Mouse (Mus musculus): ENCODE results near the gene Tmem52b. TPM values are rescaled to one million over a fixed set of nuclear protein-coding genes. Genes with fewer than 3 reads are reported as not detected.
A peak's percentile ranks its signal among the peaks of the same experiment; 100 is the strongest.

The Tmem52b gene
- polyA plus RNA-seq, 1 experiment from 2014 or later, result not detected

GRCm38 (mm10) chr6:129513409-129513808 lies 1.1 kb downstream of the Tmem52b start:
- Histone ChIP-seq H3K36me3 (no peaks in the 10 kb centered on the region), H3K27me3 (ENCODE audit: insufficient read depth, poor library complexity, severe bottlenecking) (no peaks in the 10 kb centered on the region), H3K9me3 (no peaks in the 10 kb centered on the region), H3K4me3 (no peak overlapping the region), H3K4me1 (replicated peaks) (no peaks in the 10 kb centered on the region), H3K27ac (no peak overlapping the region)
- no peak for DNase-seq (ENCODE audit: low spot score)
- 80% methylated on average over 1 of the region's 1 CpGs for WGBS

GRCm38 (mm10) chr6:129514376-129514775 lies 2.0 kb downstream of the Tmem52b start:
- Histone ChIP-seq H3K4me3 (no peak overlapping the region), H3K27ac (no peak overlapping the region), H3K27me3 (ENCODE audit: insufficient read depth, poor library complexity, severe bottlenecking) (no peaks in the 10 kb centered on the region), H3K9me3 (no peaks in the 10 kb centered on the region), H3K4me1 (replicated peaks) (no peaks in the 10 kb centered on the region), H3K36me3 (no peaks in the 10 kb centered on the region)
- DNase-seq (ENCODE audit: low spot score), result no peak
- 80% methylated on average over 2 of the region's 2 CpGs for WGBS

DNA sequence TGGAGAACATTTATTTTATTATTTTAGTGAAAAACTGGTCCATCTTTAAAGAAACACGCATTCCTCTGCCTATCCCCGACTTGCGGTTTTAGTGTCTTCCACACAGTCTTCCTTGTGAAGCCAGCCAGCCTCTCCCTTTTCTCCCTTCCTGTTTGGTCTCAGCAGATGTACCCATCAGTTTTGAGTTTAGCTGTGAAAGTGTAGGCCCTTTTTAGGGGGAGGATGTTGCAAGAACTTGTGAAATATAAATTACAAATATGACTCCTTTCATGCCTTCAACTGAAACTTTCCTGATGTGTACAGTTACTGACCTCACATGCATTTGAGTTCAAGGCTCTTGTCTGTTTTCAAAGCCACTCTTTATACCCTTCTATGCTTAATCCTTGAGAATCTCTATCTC lies 2.7 kb downstream of the Tmem52b start:
- Histone ChIP-seq H3K36me3 (no peaks in the 10 kb centered on the region), H3K4me1 (replicated peaks) (no peaks in the 10 kb centered on the region), H3K27me3 (ENCODE audit: insufficient read depth, poor library complexity, severe bottlenecking) (no peaks in the 10 kb centered on the region), H3K4me3 (no peak overlapping the region), H3K27ac (no peak overlapping the region), H3K9me3 (no peaks in the 10 kb centered on the region)
- 91% methylated on average over 3 of the region's 3 CpGs for WGBS
- DNase-seq (ENCODE audit: low spot score), result no peak

DNA sequence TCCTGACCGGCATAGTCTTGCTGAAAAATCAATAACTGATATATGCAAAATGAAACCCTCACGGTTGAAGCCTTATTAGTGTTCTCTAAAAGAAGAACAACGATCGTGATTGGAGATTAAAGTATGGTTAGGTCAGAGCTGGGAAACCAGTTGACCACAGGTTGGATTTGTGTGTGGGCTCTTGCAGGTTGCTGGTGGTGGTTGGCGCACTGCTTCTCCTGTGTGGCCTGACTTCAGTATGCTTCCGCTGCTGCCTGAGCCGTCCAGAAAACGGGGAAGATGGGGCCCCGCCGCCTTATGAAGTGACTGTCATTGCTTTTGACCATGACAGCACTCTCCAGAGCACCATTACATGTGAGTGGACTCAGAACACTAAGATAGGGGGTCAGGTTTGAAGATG lies 4.0 kb downstream of the Tmem52b start:
- H3K4me3 ChIP-seq, result no peak overlapping the region
- no peaks in the 10 kb centered on the region for H3K36me3 ChIP-seq
- no peaks in the 10 kb centered on the region for H3K27me3 ChIP-seq (ENCODE audit: insufficient read depth, poor library complexity, severe bottlenecking)
- WGBS, result 93% methylated on average over 10 of the region's 10 CpGs
- no peaks in the 10 kb centered on the region for H3K9me3 ChIP-seq
- H3K4me1 ChIP-seq (replicated peaks), result no peaks in the 10 kb centered on the region
- no peak for DNase-seq (ENCODE audit: low spot score)
- no peak overlapping the region for H3K27ac ChIP-seq

GRCm38 (mm10) chr6:129517752-129518408 lies 5.5 kb downstream of the Tmem52b start:
- no peaks in the 10 kb centered on the region for H3K9me3 ChIP-seq
- no peak overlapping the region for H3K27ac ChIP-seq
- DNase-seq (ENCODE audit: low spot score), result no peak
- no peak overlapping the region for H3K4me3 ChIP-seq
- H3K4me1 ChIP-seq (replicated peaks), result no peaks in the 10 kb centered on the region
- H3K27me3 ChIP-seq (ENCODE audit: insufficient read depth, poor library complexity, severe bottlenecking), result no peaks in the 10 kb centered on the region
- no peaks in the 10 kb centered on the region for H3K36me3 ChIP-seq
- 46% methylated on average over 2 of the region's 2 CpGs for WGBS

- Histone ChIP-seq H3K27ac (no peak overlapping the region), H3K27me3 (ENCODE audit: insufficient read depth, poor library complexity, severe bottlenecking) (no peaks in the 10 kb centered on the region), H3K36me3 (no peaks in the 10 kb centered on the region), H3K4me3 (no peak overlapping the region), H3K4me1 (replicated peaks) (no peaks in the 10 kb centered on the region), H3K9me3 (no peaks in the 10 kb centered on the region)
- no peak for DNase-seq (ENCODE audit: low spot score)
Observed at GRCm38 (mm10) chr6:129526069-129526468, 13.7 kb downstream of the Tmem52b start.

DNA sequence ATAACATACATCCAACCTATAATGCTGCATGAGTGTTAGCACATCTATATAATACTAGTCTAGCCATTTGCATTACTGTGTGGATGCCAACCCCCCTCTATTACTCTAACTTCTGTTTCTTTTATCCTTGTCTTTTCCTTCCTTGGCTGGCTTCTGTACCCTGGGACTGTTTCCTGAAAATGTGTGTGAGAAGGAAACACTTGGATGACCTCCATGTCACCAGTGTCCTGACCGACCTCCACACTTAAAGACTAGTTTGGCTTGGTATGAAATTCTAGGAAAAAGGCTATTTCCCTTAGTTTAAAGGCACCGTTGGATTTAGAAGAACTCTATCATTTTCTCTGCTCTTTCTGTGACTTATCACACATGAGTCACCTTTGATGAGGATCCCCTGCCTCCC lies 15.1 kb downstream of the Tmem52b start:
- Histone ChIP-seq H3K27me3 (ENCODE audit: insufficient read depth, poor library complexity, severe bottlenecking) (no peaks in the 10 kb centered on the region), H3K4me1 (replicated peaks) (no peaks in the 10 kb centered on the region), H3K27ac (no peak overlapping the region), H3K4me3 (no peak overlapping the region), H3K9me3 (no peaks in the 10 kb centered on the region), H3K36me3 (no peaks in the 10 kb centered on the region)
- WGBS, result 94% methylated on average over 2 of the region's 2 CpGs
- no peak for DNase-seq (ENCODE audit: low spot score)

DNA sequence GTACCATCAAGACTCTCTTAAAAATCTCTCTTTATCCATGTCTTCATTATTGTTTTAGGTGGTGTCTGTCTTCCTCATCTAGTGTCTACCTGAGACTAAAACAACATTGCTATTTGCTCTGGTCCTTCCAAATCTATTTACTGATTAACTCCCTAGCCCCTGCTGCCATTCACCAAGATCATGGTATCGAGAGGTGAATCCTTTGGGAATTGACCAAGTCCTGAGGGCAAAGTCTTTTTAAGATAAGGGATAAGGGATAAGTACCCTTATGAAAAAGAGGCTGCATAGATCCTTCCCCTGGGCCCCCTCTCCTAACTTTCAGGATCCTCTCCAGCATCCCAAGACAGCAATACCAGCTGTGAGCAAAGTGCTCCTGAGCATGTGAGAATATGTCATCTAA lies 17.2 kb downstream of the Tmem52b start:
- WGBS, result 81% methylated on average over 1 of the region's 1 CpGs
- H3K27me3 ChIP-seq (ENCODE audit: insufficient read depth, poor library complexity, severe bottlenecking), result no peaks in the 10 kb centered on the region

GRCm38 (mm10) chr6:129530261-129530660 lies 17.9 kb downstream of the Tmem52b start:
- Histone ChIP-seq H3K27ac (no peak overlapping the region), H3K27me3 (ENCODE audit: insufficient read depth, poor library complexity, severe bottlenecking) (no peaks in the 10 kb centered on the region), H3K4me3 (no peak overlapping the region), H3K36me3 (no peaks in the 10 kb centered on the region), H3K4me1 (replicated peaks) (peaks cover 16% of the 10 kb centered on the region), H3K9me3 (no peaks in the 10 kb centered on the region)
- no peak for DNase-seq (ENCODE audit: low spot score)

More for the DNA sequence above, 17.2 kb downstream of the Tmem52b start:
- no peak overlapping the region for H3K27ac ChIP-seq
- DNase-seq (ENCODE audit: low spot score), result no peak
- H3K9me3 ChIP-seq, result no peaks in the 10 kb centered on the region
- no peaks in the 10 kb centered on the region for H3K36me3 ChIP-seq
- H3K4me1 ChIP-seq (replicated peaks), result peaks cover 11% of the 10 kb centered on the region
- H3K4me3 ChIP-seq, result no peak overlapping the region

DNA sequence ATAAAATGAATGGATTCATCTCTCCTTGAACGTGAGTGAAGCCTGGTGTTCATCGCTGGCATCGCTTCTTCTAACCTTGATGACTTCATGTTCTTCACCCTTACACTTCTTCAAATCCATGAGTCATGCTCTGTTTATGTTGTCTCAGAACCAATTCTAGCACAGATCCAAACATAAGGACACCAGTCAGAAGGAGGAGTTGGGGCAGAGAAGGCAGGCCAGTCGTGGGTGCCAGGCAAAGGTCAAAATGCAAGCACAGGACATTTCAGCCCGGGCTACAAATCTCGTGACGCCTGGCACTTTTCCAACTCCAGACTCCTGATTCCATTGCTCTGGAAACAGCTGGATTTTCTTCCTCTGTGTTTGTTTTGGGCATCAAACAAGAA lies 20.2 kb downstream of the Tmem52b start:
- H3K9me3 ChIP-seq, result no peaks in the 10 kb centered on the region
- peak; percentile 24 for DNase-seq (ENCODE audit: low spot score)
- 38% methylated on average over 7 of the region's 7 CpGs for WGBS
- peak overlapping the region; percentile 83 for H3K4me3 ChIP-seq
- 0 out of 2 replicates have a peak, but pooled peaks cover 3% of the 10 kb centered on the region for H3K36me3 ChIP-seq
- H3K27me3 ChIP-seq (ENCODE audit: insufficient read depth, poor library complexity, severe bottlenecking), result no peaks in the 10 kb centered on the region
- H3K4me1 ChIP-seq (replicated peaks), result peaks cover 23% of the 10 kb centered on the region
- peak overlapping the region; percentile 90 for H3K27ac ChIP-seq

DNA sequence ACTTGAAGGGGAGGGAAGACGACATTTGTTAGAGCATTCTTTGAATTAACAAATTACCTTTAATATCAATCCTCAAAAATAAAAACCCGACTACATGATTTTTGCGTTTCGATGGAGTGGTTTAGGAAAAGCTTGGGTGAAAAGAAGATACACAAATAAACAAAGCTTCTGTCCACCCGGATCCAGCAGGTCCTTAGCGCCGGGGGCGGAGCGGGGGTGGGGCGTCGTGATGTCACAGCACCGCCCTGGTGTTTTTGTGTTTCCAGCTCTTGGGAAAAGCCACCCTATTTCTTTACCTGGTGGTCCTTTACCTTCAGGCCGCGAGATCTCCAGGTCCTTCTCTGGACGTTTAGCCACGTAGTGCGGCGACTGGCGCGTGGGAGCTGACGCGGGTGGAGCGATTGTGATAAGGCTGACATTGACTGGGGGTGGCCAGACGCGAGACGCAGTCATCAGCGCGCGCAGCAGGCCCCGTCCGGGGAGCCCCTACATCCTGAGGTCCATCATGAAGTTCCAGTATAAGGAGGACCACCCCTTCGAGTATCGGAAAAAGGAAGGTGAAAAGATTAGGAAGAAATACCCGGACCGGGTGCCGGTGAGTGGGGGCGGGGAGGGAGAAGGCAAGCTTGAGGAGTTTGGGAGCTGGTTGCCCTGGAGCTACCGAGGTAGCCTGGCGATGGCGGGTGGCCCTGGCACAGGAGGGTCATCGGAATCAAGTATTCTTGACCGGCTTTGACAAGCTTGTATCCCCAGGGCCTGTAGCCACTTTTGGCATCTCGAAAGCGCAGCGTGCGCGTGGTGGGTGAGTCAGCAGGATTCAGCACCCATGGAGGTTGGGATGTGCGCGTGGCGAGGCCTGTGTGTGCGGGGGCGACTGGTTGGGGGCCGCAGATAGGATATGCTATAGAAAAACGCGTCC lies 20.8 kb downstream of the Tmem52b start, which contains the start of gene Gabarapl1:
TSS of gene Gabarapl1 (plus strand) at position 219 of the 919 bp plus-strand sequence.
- peak within 1 kb of the TSS; percentile 90 for H3K27ac ChIP-seq

DNA sequence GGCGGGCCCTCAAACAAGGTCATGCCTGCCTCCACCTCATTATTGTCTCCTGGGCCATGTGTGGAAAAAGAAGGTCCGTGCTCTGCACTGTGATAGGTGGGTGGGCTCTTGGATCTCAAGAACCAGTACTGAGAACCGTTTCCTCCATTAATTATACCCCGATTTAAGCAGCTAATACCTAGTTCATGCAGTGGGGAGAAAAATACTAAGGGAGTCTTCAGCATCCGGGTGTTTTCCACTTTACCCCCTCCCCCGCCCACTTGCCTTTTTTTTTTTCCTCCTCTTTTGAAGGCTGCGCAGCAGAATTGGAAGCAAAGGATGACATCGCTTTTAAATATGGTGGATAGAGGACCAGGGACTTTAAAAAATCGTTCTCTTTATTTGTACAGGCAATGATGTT lies 21.7 kb downstream of the Tmem52b start:
- Histone ChIP-seq H3K27ac (peak overlapping the region; percentile 90), H3K36me3 (peaks cover 18% of the 10 kb centered on the region), H3K27me3 (ENCODE audit: insufficient read depth, poor library complexity, severe bottlenecking) (no peaks in the 10 kb centered on the region), H3K4me3 (peak overlapping the region; percentile 83), H3K4me1 (replicated peaks) (peaks cover 23% of the 10 kb centered on the region), H3K9me3 (no peaks in the 10 kb centered on the region)
- WGBS, result 27% methylated on average over 9 of the region's 9 CpGs
- DNase-seq (ENCODE audit: low spot score), result no peak

More for the DNA sequence above, 20.8 kb downstream of the Tmem52b start, which contains the start of gene Gabarapl1:
- DNase-seq (ENCODE audit: low spot score), result peak; percentile 77
- H3K36me3 ChIP-seq, result peaks cover 10% of the 10 kb centered on the region
- H3K4me3 ChIP-seq, result peak within 1 kb of the TSS; percentile 83
- no peaks in the 10 kb centered on the region for H3K9me3 ChIP-seq
- H3K4me1 ChIP-seq (replicated peaks), result peaks cover 23% of the 10 kb centered on the region
- under 1% methylated on average over 55 of the region's 55 CpGs for WGBS
- no peaks in the 10 kb centered on the region for H3K27me3 ChIP-seq (ENCODE audit: insufficient read depth, poor library complexity, severe bottlenecking)

DNA sequence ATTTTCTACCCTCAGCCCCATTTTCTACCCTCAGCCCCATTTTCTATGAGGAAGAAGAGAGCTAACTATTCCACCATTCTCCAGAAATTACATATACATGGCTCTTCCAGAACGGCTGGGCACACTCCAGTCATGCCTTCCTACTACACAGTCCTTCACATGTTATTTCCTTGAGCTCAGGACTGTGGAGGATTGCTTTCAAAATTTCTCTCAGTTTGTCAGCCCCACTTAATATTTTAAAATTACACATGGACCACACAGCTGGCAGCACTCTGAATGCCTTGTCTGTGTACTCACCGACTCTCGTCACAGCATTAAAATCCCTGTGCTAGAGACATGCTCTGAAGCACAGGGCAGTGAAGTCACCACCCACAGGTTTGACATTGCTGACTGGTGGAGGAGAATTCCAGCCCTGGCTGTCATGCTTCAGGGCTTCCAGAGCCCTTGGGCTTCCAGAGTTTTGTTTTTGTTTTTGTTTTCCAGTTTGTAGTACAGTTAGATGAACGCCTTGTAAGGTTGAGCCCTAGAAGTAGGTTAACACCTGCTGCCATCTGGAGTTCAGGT lies 22.4 kb downstream of the Tmem52b start:
- peaks cover 25% of the 10 kb centered on the region for H3K36me3 ChIP-seq
- peaks cover 23% of the 10 kb centered on the region for H3K4me1 ChIP-seq (replicated peaks)
- no peaks in the 10 kb centered on the region for H3K9me3 ChIP-seq
- 70% methylated on average over 4 of the region's 4 CpGs for WGBS
- peak overlapping the region; percentile 83 for H3K4me3 ChIP-seq
- DNase-seq (ENCODE audit: low spot score), result no peak
- no peaks in the 10 kb centered on the region for H3K27me3 ChIP-seq (ENCODE audit: insufficient read depth, poor library complexity, severe bottlenecking)
- no peak overlapping the region; the same call in 1 of the 2 replicates for H3K27ac ChIP-seq
